Mouse (Mus musculus) monocyte, adult 2 months (primary cell): ENCODE results near the gene Tctex1d2.
"Not testable (repeated sequence)": the region's sequence is repeated elsewhere in the genome, so short reads cannot be mapped to it uniquely, and the experiment has no call there.

ENCODE experiments used
- DNase-seq, 2 experiments: peaks; one replicate each; pipeline ENCODE4 v3.0.0; 2022; ENCODE audit warnings: low spot score in 2 of 2, low read depth in 1 of 2

Tctex1d2 gene

DNA sequence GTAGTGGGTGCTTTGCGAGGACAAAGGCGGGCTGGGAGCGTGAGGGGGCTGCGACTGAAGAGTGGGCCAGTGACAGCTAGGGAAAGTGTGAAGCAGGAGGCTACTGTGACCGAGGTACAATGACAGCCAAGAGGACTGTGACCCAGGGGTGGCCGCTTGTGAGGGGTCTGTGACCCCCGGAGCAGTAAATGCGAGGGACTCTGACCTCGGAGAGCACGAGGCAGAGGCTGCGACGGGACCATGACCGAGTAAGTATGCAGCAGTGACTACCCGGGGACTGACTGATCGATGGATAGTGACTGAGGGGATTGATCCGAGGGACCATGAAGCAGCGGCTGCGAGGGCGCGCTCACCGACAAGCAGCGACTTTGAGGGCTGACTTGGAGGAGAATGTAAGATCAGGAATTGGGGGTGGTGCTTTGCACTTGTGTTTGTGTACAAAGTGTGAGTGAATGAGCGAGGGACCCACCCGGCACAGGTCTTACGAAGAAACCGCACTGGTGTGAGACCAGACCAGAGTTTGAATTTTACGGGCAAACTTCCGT, 11.6 kb downstream of the Tctex1d2 start:
- no peak for DNase-seq

DNA sequence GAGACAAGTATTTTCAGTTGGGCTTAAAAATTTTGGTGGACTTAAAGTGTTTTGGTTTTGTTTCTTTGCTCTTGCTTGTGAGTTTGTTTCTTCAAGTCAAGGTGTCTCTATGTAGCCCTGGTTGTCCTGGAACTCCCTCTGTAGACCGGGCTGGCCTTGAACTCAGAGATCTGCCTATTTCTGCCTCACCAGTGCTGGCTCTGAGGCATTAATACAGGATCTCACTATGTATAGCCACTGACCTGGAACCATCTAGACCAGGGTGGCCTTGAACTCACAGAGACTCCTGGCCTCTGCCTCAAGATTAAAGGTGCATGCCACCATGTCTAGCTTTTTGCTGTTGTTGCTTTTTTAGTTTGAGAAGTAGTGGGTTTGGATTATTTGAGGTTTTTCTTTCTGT, 12.4 kb downstream of the Tctex1d2 start:
- DNase-seq = no peak

DNA sequence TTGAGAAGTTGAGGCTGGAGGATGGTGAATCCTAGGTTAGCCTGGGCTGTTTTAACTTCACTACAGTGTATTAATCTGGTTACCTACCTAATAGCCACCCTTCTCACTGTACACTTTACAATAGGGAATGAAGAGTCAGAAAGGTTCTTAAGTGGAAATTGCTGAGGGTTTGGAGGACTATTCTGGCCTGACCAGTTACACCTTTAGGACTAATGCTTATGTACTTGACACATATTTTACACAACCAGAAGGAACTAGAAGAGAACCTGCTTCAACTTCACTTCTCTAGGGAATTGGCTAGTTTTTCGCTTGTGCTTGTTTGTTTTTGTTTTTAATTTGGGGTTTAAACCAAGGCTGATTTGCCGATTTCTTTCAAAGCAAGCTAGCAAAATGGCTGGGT, 13.6 kb downstream of the Tctex1d2 start:
- no peak for DNase-seq

DNA sequence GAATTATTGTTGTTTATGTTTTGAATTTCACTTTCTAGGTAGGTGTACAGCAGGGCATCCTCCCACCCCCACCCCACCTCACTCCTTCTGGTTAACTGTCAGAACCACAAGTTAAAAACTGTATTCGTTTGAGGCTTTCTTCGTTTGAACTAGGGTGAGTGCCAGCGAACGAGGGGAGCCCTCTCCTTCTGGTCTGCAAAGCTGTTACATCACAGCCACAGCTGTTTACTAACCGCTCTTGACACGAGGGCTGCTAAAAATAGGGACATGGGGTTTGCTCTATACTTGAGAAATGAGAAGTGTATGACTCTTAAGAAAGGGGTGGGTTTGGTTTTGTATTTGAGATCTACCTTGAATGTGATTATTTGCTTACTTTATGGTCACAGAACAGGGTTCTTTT, 14.6 kb downstream of the Tctex1d2 start:
- peak; percentile 59 for DNase-seq

DNA sequence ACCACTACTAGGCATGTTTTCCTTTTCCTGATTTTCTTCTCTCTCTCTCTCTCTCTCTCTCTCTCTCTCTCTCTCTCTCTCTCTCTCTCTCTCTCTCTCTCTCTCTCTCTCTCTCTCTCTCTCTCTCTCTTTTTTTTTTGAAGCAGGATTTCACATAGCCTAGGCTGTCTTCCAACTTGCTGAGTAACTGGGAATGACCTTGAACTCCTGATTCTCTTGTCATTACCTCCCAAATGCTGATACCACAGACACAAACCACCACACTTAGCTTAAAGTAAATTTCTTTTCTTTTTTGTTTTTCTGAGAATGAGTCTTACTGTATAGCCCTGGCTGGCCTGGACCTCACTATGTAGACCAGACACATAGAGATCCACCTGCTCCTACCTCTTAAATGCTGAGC, 15.2 kb downstream of the Tctex1d2 start:
- DNase-seq = no peak

DNA sequence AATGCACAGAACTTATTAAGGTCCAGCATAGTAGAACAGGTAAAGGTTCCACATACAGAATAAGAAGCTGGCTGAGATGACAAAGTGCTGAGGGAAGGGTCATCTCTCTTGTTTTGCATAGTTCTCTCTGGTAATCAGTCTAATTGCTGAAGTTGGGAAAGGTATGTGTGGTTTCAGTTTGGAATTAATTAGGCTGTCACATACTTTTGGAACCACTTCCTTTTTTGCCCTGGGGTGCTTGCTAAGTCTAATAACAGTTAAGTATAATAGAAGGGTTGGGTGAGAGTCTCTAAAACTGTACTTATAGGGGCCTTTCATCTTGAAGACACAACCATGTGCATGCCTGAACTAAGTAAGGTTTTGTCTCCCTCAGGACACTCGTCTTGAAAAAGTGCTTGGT, 17.2 kb downstream of the Tctex1d2 start:
- no peak for DNase-seq

DNA sequence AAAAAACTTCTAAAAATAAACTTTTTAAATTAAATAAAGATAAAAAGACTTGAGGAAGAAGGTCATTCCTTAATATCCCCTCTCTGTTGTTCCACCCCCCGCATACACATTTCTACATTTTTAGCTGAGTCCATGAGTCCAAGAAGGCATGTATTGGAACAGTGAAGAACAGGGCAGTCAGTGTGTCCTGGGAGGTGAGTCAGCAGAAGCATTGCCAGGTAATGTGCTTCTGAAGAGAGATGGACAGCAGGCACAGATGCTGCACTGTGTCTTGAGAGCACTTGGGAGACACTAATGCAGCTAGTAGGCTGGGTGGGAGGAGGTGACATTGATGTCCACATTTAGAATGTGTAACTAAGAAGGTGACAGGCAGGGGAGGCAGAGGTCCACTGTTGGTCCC, 17.8 kb downstream of the Tctex1d2 start:
- no peak for DNase-seq

DNA sequence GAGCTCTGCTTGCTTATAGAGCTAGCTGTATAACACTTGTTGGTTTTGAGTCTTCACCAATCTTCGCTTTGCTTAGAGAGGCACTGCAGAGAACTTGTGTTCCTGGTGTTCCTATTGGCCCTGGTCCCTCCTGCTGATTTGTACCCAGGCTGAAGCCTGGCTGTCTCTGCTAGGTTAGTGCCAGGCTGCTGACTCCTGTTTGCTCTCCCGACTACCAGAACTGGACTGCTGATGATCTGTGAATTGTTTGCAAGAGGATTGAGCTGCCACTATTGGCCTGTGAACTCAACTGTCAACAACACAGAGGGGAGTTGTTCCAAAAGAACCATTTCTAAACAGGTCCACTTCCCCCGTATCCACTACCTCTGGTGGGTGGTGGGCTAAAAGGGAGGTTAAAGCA, 21.9 kb downstream of the Tctex1d2 start:
- DNase-seq = no peak

DNA sequence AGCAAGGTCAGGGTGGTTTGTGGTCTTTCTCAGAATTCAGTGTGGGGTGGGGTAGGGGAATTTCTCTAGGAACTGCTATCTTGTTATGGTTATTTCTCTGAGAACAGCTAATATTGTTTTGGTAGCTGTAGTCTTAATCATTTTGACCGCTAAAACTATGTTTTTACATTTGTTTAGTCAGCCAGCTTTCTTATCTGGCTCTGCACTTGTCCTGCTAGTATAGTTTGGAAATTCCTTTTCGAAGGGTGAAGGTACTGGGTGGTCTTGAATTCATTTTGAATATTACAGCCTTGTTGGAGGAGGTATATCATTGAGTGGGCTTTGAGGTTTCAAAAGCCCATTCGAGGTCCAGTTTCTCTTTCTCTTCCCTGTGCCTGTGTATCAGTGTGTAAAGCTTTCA, 25.1 kb downstream of the Tctex1d2 start:
- not testable (repeated sequence) for DNase-seq

DNA sequence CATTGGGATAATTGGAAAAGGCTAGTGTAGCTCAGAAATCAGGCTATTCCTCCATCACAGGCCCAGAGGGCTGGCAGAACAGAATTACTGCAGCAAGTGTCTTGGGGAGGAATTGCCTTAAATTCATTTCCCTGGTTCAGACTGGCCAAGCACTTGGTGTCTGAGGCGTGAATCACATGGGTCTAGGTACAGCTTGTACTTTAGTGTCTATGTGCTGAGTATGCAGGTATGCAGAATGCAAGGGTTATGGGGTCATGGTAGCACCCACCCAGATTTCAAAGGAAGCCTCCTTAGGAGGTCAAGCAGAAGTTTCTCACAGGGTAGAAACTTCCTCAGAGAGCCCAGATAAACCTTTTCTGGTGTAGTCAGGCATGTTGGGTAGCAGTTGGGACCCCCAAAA, 26.1 kb downstream of the Tctex1d2 start:
- DNase-seq = no peak

DNA sequence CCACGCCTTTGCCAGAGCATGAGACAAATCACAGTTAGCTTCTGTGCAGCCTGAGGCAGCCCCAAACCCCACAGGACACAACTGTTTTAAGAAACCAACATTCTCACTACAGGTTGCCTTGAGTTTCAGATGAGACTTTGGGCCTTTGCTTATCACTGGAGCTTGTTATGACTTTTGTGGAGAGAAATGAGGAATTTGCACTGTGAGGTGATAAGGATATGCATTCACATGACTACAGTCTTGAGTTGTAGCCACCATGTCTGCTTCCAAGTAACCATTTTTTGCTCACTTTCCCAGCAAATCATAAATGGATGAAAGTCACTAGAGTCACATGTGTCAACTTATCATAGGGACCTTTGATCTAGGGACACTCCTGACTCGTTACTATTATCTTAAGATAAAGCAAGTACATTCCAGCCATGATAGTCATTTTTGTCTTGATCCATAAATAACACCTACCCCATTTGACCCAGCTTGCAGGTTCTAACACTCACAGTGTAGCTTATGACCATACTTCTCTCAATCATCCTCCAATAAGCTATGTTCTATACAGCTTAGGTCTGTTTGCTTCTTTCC, 27.1 kb downstream of the Tctex1d2 start:
- no peak for DNase-seq

DNA sequence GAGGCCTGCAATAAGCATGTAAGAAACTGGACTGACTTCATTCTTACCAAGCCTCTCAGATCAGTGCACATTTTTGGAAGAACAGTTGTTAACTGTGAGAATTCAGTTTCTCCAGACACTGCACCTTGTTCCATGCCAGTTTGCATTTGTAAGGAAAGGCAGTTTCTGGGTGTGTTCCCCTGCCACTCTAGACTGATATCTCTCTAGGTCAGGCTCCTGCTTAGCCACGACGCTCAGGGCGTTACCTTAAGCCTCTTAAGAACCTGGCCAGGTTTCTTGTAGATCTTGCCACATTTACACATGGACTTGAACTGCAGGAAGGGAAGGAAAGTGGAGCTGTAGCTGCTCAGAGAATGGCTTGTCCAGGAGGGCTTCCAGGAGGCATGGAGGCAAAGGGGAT, 30.2 kb downstream of the Tctex1d2 start:
- DNase-seq = no peak

DNA sequence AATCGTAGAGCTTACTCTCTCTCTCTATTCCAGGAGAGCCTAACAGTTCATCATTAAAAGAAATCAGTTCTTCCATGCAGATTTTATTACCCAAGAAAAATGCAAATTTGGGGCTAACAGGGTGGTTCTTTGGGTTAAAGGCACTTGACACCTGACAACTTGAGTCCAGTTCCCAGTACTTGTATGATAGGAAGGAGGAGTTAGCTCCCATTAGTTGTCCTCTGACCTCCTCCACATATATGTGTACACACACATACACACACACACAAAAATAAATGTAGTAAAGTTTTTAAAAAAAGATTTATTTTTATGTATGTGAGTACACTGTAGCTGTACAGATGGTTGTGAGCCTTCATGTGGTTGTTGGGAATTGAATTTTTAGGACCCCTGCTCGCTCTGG, 30.6 kb downstream of the Tctex1d2 start:
- DNase-seq = no peak

DNA sequence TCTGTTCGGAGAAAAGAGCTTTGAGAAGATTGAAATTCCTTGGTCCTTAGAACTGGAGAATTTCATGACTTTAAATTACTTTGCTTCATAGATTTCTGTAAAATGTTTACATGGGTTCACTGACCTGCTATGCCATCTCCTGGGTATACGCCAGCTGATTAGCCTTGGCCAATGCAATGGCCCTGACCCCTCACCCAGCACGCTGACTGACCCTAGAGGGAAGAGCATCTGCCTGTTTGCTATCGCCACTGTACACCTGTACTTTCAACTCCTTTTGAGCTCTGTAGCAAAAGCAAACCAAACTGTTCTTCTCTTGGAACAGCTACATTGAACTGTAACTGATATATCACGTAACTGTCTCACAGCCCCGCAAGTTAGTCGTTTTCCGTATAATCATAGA, 33.6 kb downstream of the Tctex1d2 start:
- no peak for DNase-seq

DNA sequence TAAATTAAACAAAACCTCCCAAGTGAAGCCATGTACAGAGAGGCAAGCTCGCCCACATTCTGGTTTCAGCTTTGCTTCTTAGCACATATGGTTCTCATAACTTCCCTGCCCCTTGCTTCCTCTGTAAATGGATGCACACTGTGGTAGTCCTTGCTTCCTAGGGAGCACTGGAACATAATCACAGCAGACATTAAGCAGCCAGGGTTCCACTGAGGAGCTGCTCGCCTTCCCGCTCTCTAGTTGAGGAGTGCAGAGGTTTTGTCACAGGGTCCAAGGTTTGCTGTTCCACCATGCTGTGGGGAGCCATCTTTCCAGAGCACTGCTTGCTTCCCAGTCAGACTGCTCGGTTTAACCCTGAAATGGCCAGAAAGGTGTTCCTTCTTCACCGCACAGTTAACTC, 35.1 kb downstream of the Tctex1d2 start:
- DNase-seq = no peak

DNA sequence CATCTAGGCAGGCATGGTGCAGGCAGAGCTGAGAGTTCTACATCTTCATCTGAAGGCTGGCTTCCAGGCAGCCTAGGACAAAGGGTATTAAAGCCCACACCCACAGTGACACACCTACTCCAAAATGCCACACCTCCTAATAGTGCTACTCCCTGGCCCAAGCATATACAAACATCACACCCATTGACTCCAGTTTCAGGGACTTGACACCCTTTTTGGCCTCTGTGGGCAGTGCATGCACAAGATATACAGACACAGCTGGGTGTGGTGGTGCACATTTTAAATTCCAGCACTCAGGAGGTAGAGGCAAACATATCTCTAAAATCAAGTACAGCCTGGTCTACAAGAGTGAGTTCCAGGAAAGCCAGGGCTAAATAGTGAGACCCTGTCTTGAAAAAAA, 36.6 kb downstream of the Tctex1d2 start:
- no peak for DNase-seq

DNA sequence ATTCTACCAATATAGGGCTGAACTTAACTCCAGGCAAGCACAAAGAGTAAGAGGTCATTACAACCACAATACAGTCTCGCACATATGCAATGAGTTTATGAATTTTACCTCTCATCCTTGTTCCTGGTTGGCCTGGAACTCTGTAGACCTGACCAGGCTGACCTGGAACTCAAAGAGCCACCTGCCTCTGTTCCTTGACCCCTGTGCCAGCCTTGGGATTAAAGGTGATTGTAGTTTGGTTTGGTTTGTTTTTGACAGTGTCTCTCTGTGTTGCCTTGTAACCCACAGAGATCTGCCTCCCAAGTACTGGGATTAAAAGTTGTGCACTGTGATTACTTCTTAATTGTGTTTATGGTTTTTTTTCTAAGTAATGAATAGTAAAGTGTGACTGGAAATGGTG, 37.3 kb downstream of the Tctex1d2 start:
- DNase-seq = no peak

DNA sequence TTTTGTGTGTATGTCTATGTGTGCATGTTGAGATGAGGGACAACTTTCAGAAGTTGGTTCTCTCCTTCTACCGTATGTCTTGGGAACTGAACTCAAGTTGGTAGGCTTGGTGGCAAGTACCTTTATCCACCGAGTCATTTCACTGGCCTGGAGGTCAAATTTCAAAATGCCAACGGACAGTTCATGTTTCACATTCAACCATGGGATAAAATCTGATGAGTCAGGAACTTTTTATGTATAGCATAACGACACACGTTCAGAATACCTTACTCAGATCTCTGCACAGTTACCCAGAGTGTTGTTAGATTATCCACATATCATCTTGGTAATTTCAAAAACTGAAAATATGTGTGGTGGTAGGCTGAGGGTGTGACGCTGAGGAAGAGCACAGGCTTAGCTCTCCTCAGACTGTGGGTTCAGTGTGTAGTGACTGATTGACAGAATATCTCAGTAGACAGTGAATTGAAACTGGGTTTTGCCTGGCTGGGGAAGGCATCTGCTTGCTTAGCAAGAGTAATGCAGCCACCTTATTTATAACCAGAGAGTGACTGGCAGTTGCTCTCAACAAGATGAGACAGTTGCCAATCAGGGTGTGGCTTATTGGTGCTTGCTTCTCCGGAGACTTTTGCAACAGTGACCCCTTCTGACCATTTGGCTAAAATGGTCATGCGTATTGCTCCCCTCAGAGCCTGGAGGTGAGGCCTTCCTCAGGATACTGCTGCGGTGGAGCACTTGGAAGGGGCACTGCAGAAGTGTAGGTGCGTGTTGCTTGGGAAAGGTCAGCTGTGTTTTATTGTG, 38.3 kb downstream of the Tctex1d2 start:
- peak; percentile 12 to 27 for DNase-seq

DNA sequence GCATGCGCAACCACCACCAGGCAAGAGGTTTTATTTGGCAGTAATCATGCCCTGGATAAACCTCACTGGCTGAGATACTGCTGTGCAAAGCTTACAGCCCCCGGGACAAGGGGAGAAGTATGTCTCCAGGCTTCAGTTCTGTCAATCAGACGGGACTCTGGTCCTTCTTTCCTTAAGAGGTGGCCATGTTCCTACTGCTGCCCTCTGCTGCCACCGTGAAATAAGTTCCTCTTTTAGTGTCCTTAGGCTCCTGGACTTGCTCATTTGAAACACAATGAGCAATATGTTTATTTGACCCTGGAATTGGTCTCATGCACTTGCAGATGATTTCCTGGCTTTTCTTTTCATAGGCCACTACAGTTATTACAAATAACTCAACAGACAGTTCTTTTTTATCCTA, 41.0 kb downstream of the Tctex1d2 start:
- no peak for DNase-seq

DNA sequence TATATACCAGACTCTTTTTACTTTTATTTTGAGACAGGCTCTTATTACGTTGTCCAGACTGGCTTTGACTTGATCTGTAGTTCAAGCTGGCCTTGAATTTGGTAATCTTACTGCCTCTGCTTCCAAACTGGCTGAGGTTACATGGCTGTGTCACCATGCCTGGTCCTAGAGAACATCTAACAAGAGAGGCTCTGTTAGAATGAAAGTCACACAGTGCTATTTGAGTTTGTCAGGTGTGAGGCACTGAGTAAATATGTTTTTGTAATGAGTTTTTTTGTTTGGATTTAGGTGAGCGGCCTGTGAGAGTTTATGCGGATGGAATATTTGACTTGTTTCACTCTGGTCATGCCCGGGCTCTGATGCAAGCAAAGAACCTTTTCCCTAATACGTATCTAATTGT, 42.2 kb downstream of the Tctex1d2 start:
- DNase-seq = no peak

DNA sequence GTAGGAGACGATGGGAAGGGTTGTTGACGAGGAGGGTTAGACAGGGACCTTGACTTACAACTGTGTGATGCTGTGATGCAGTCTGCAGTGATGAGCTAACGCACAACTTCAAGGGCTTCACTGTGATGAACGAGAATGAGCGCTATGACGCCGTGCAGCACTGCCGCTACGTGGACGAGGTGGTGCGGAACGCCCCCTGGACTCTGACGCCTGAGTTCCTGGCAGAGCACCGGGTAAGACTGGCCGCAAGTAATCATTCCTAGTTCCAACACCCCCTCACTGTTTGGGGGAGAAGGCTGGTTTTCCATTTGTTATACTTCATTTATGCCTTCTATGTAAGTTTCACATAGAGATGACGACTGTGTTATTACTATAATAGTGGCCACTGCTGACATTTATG, 43.4 kb downstream of the Tctex1d2 start:
- no peak for DNase-seq

DNA sequence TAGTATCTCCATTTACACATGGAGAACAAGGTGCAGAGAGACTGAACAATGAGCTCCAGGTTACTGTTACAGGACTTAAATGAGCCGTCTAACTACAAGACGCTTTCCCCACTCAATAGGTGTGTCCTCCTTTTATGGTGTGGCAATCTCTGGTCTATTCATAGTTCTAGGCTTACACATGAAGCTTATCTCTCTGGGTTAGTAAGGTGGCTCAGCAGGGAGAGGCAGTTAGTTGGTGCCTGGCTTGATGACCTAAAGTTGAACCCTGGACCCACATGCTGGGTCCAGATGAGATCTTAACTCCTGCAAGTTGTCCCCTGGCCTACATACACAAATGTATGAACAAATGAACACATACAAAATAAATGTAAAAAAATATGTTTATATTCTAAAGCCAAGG, 43.9 kb downstream of the Tctex1d2 start:
- no peak for DNase-seq

DNA sequence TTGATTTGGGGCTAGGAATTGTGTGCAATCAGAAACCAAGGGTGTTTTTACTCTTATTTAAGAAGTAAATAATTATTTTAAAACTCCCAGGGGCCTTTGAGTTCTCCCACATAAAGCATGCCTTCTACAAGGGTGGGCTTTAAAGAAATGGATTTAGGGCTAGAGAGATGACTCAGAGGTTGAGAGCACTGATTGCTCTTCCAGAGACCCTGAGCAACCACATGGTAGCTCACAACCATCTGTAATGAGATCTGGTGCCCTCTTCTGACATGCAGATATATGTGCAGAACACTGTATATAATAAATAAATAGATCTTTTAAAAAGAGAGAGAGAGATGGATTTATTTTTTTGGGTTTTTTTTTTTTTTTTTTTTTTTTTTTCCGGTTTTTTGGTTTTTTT, 45.4 kb downstream of the Tctex1d2 start:
- DNase-seq = no peak
